Mouse (Mus musculus): ENCODE results near the gene Bdh1. TPM values are rescaled to one million over a fixed set of nuclear protein-coding genes. Genes with fewer than 3 reads are reported as not detected.

Gene Bdh1
- total and polyA plus RNA-seq, 3 experiments = 61.3 to 159 (median 134) TPM

GRCm38 (mm10) chr16:31489096-31489495 is 67.0 kb downstream of the Bdh1 start:
- peaks cover 5% of the 10 kb centered on the region for H3K4me1 ChIP-seq (ENCODE audit: control insufficient read depth, insufficient read depth, low read length)
- no peak overlapping the region for H3K9ac ChIP-seq (ENCODE audit: low read depth, low read length)
- intact Hi-C loops (cut with DNase I) = no loop called here
- TF ChIP-seq EP300 (IDR thresholded peaks at IDR 0.05; ENCODE audit: insufficient read depth, low read depth, low read length) (no peak), CTCF (IDR thresholded peaks at IDR 0.05) (no peak), POLR2A (IDR thresholded peaks at IDR 0.05; ENCODE audit: insufficient read depth, low read depth, low read length) (no peak)
- 48% methylated on average over 3 of the region's 3 CpGs for WGBS
- no peak overlapping the region for H3K27ac ChIP-seq
- no peaks in the 10 kb centered on the region for H3K79me2 ChIP-seq (replicated peaks; ENCODE audit: control insufficient read depth, insufficient read depth, low read length)
- no peak overlapping the region for H3K4me3 ChIP-seq
- no peaks in the 10 kb centered on the region for H3K27me3 ChIP-seq (ENCODE audit: control insufficient read depth, insufficient read depth, low read length)
- no peaks in the 10 kb centered on the region for H3K36me3 ChIP-seq (ENCODE audit: control insufficient read depth, insufficient read depth, low read length)
- DNase-seq = no peak

GRCm38 (mm10) chr16:31490967-31491366 is 68.9 kb downstream of the Bdh1 start:
- TF ChIP-seq CTCF (IDR thresholded peaks at IDR 0.05) (no peak), POLR2A (IDR thresholded peaks at IDR 0.05; ENCODE audit: insufficient read depth, low read depth, low read length) (no peak), EP300 (IDR thresholded peaks at IDR 0.05; ENCODE audit: insufficient read depth, low read depth, low read length) (no peak)
- Histone ChIP-seq H3K27me3 (ENCODE audit: control insufficient read depth, insufficient read depth, low read length) (no peaks in the 10 kb centered on the region), H3K4me3 (no peak overlapping the region), H3K4me1 (ENCODE audit: control insufficient read depth, insufficient read depth, low read length) (peaks cover 7% of the 10 kb centered on the region), H3K36me3 (ENCODE audit: control insufficient read depth, insufficient read depth, low read length) (no peaks in the 10 kb centered on the region), H3K79me2 (replicated peaks; ENCODE audit: control insufficient read depth, insufficient read depth, low read length) (no peaks in the 10 kb centered on the region), H3K27ac (no peak overlapping the region), H3K9ac (ENCODE audit: low read depth, low read length) (no peak overlapping the region)
- intact Hi-C loops (cut with DNase I) = no loop called here
- DNase-seq = no peak
- 77% methylated on average over 7 of the region's 7 CpGs for WGBS

GRCm38 (mm10) chr16:31492921-31493549 is 71.0 kb downstream of the Bdh1 start:
- no peaks in the 10 kb centered on the region for H3K79me2 ChIP-seq (replicated peaks; ENCODE audit: control insufficient read depth, insufficient read depth, low read length)
- DNase-seq = peak; percentile 29 to 38
- peaks cover 7% of the 10 kb centered on the region for H3K4me1 ChIP-seq (ENCODE audit: control insufficient read depth, insufficient read depth, low read length)
- intact Hi-C loops (cut with DNase I) = no loop called here
- no peaks in the 10 kb centered on the region for H3K27me3 ChIP-seq (ENCODE audit: control insufficient read depth, insufficient read depth, low read length)
- H3K4me3 ChIP-seq = no peak overlapping the region
- TF ChIP-seq POLR2A (IDR thresholded peaks at IDR 0.05; ENCODE audit: insufficient read depth, low read depth, low read length) = no peak
- no peak for TF ChIP-seq EP300 (IDR thresholded peaks at IDR 0.05; ENCODE audit: insufficient read depth, low read depth, low read length)
- no peak for TF ChIP-seq CTCF (IDR thresholded peaks at IDR 0.05)
- no peak overlapping the region for H3K9ac ChIP-seq (ENCODE audit: low read depth, low read length)
- no peaks in the 10 kb centered on the region for H3K36me3 ChIP-seq (ENCODE audit: control insufficient read depth, insufficient read depth, low read length)
- WGBS = 46% methylated on average over 12 of the region's 12 CpGs
- no peak overlapping the region for H3K27ac ChIP-seq

GRCm38 (mm10) chr16:31493550-31493965 is 71.5 kb downstream of the Bdh1 start:
- no peak overlapping the region for H3K27ac ChIP-seq
- H3K9ac ChIP-seq (ENCODE audit: low read depth, low read length) = no peak overlapping the region
- intact Hi-C loops (cut with DNase I) = no loop called here
- H3K27me3 ChIP-seq (ENCODE audit: control insufficient read depth, insufficient read depth, low read length) = no peaks in the 10 kb centered on the region
- no peak for DNase-seq
- TF ChIP-seq EP300 (IDR thresholded peaks at IDR 0.05; ENCODE audit: insufficient read depth, low read depth, low read length) = no peak
- TF ChIP-seq POLR2A (IDR thresholded peaks at IDR 0.05; ENCODE audit: insufficient read depth, low read depth, low read length) = no peak
- no peak for TF ChIP-seq CTCF (IDR thresholded peaks at IDR 0.05)
- 55% methylated on average over 6 of the region's 6 CpGs for WGBS
- H3K79me2 ChIP-seq (replicated peaks; ENCODE audit: control insufficient read depth, insufficient read depth, low read length) = no peaks in the 10 kb centered on the region
- H3K4me1 ChIP-seq (ENCODE audit: control insufficient read depth, insufficient read depth, low read length) = peaks cover 7% of the 10 kb centered on the region
- H3K36me3 ChIP-seq (ENCODE audit: control insufficient read depth, insufficient read depth, low read length) = no peaks in the 10 kb centered on the region
- H3K4me3 ChIP-seq = no peak overlapping the region

- H3K36me3 ChIP-seq (ENCODE audit: control insufficient read depth, insufficient read depth, low read length) = no peaks in the 10 kb centered on the region
- H3K9ac ChIP-seq (ENCODE audit: low read depth, low read length) = no peak overlapping the region
- DNase-seq = peak; percentile 59 to 80
- WGBS = 44% methylated on average over 6 of the region's 6 CpGs
- H3K4me1 ChIP-seq (ENCODE audit: control insufficient read depth, insufficient read depth, low read length) = peaks cover 7% of the 10 kb centered on the region
- no peak overlapping the region for H3K4me3 ChIP-seq
- intact Hi-C loops (cut with DNase I) = no loop called here
- TF ChIP-seq CTCF (IDR thresholded peaks at IDR 0.05) = no peak
- no peak overlapping the region for H3K27ac ChIP-seq
- no peaks in the 10 kb centered on the region for H3K79me2 ChIP-seq (replicated peaks; ENCODE audit: control insufficient read depth, insufficient read depth, low read length)
- H3K27me3 ChIP-seq (ENCODE audit: control insufficient read depth, insufficient read depth, low read length) = no peaks in the 10 kb centered on the region
Measured at GRCm38 (mm10) chr16:31493991-31494390, 71.9 kb downstream of the Bdh1 start.

- 53% methylated on average over 7 of the region's 7 CpGs for WGBS
Measured at GRCm38 (mm10) chr16:31495356-31495755, 73.3 kb downstream of the Bdh1 start.

More at GRCm38 (mm10) chr16:31495356-31495755, 73.3 kb downstream of the Bdh1 start:
- no peak overlapping the region for H3K9ac ChIP-seq (ENCODE audit: low read depth, low read length)
- peaks cover 7% of the 10 kb centered on the region for H3K4me1 ChIP-seq (ENCODE audit: control insufficient read depth, insufficient read depth, low read length)
- no peaks in the 10 kb centered on the region for H3K27me3 ChIP-seq (ENCODE audit: control insufficient read depth, insufficient read depth, low read length)
- no peaks in the 10 kb centered on the region for H3K79me2 ChIP-seq (replicated peaks; ENCODE audit: control insufficient read depth, insufficient read depth, low read length)
- no peak for TF ChIP-seq CTCF (IDR thresholded peaks at IDR 0.05)
- no peak for TF ChIP-seq EP300 (IDR thresholded peaks at IDR 0.05; ENCODE audit: insufficient read depth, low read depth, low read length)
- no peak for TF ChIP-seq POLR2A (IDR thresholded peaks at IDR 0.05; ENCODE audit: insufficient read depth, low read depth, low read length)
- intact Hi-C loops (cut with DNase I) = no loop called here
- H3K36me3 ChIP-seq (ENCODE audit: control insufficient read depth, insufficient read depth, low read length) = no peaks in the 10 kb centered on the region
- no peak for DNase-seq
- no peak overlapping the region for H3K27ac ChIP-seq
- H3K4me3 ChIP-seq = no peak overlapping the region
